Mouse (Mus musculus) 416B (cell line): Measurements from ENCODE around the gene Greb1.

Experiments
- DNase-seq: peaks from one replicate; pipeline ENCODE4 v3.0.0; 2011; ENCODE audit warnings: low read depth

Gene Greb1

DNA sequence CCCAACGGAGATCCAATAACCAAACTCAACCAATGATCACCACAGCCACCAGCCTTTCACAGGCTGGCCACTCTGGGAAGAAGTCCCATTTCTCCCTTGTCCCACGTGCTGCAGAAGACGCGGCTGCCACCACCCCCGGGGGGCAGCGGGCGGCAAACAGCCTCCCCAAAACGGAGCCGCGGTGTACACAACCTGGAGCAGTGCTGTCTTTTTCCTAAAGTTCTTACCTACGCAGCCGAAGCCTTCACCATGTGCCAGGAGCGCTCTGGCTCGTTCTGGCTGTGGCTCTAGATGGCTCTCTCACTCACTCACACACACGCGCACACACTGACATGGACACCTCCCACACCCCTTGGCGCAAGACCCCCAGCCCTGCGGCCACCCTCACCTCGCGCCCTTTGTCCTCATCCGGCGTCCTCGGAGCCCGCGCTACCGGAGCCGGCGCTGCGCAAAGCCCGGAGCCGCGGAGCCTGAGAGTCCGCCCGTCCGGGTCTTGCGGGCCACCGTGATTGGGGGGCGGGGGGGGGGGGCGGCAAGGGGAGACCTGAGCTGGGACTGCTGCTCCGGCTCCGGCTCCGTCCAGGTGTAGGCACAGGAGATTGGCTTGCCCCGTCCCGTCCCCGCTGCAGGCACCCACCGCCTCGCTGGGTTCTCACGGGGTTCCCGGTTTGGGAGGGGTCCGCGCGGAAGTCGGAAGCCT, at the start of gene Greb1:
Gene Greb1 (minus strand): TSS at position 628 of the 700 bp plus-strand sequence.
- DNase-seq: no peak

GRCm38 (mm10) chr12:16849821-16850220, 49.1 kb upstream of the Greb1 start:
- peak; percentile 39 for DNase-seq

DNA sequence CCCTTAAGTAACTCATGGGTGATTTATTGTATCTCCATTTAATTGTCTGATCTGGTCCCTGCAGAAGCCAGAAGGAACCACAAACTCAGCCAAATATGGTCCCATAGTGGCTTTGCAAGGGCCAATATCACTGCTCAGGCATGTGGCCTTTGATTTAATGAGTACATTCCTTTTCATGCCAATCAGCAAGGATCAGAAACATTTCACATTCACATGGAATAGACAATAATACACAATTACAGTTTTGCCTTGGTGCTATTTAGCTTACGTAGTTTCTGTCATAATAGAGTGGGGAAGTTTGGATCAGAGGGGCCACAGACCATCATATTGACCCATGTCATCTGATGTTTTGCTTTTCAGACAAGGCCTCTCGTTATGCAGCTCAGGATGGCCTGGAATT, 47.8 kb upstream of the Greb1 start:
- DNase-seq: no peak

DNA sequence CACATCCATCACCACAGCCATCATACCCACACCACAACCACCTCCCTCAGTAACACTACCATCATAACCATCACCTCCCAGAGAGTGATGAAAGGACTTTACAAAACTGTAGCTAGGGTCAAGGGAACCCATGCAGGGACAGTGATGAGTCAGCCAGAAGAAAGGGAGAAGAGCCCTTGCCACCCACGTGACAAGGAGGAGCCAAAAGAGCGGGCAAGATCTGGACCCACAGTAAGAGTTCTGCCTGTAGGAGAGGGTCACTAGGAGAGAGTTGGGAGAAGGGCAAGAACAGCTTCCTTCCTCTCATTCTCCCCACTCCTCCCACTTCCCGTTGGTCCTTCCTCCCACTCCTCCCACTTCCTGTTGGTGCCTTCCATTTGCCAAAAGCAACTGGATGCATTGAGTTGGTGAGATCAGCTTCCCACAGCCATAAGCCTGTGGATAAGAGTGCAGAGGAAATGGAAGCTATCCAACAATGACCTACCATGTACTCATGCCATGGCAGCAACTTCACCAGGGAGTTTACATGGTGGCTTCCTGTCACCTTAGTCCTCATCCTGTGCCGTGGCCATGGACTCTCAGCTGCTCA, 46.6 kb upstream of the Greb1 start:
- DNase-seq: peak; percentile 44

GRCm38 (mm10) chr12:16844623-16845592, 44.2 kb upstream of the Greb1 start:
- DNase-seq: no peak

DNA sequence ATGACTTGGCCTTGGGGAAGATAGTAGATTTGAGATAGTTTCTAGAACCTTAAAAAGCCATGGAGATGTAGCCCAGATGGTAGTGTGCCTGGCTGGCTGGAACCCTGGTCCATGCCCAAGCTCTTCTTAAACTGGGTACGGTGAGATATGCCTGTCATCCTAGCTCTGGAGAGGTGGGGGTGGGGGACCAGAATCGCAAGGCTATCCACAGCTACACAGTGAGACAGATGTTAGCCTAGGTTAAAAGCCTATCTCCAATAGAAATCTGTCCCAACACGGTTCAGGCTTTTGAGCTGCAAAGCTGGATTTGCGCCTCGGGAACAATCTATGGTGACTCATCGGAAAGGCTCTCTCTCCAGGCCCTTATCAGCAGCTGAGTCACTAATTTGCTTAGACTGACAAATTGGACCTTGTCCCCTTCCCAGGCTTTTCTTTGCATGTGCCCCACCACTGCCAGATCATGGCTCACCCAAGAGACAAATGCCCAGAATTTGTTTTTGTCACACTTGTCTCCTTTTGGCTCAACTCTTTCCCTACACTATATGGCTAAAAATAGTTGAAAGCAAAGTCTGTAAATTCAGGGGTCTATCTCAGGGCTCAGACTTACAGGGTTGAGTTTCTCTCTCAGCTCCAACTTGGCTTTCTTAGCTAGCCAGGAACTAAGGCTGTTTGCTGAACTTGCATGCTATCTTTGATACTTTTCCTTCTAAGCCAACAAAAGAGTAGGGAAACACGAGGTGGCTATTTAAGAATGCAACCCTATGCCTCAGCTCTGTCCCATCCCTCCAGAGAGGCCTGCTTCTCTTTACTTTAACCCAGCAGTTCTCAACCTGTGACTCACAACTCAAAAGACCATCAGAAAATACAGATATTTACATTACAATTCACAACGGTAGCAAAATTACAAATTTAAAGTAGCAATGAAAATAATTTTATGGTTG, 40.4 kb upstream of the Greb1 start:
- peak; percentile 67 for DNase-seq

DNA sequence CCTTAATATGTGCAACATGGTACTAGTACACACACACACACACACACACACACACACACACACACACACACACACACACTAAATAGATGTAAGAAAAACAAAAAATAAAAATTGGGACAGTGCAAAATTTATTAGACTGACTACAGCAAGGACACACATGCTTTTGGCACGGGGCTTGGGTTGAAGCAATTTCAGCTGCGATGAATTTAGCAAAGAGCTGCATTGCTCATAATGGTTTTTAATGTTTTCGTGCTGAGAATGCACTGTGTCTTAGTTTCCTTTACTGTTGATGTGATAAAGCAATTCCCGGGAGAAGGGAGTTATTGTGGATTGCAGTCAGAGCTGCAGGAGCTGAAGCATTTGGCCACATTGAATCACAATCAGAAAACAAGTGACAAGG, 37.1 kb upstream of the Greb1 start:
- no peak for DNase-seq

DNA sequence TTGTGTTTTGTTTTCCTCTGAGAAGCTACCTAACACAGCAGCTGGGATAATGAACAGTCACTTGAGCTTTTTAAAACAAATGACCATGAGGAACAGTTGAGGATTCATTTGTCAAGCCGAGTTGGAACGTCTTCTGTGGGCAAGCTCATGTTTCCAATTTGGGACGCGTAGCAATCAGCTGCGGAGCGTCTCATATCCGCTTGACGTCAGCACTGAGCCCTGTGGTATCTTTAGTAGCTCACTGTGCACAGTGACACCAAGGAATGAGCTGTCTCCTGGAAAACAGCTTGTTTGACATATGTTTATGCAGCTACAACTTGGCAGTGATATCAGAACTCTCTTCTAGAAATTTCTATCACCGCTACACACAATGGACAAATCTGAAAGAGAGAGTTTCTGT, 35.5 kb upstream of the Greb1 start:
- DNase-seq: no peak

- DNase-seq: no peak
Observed at GRCm38 (mm10) chr12:16834701-16835100, 34.0 kb upstream of the Greb1 start.

GRCm38 (mm10) chr12:16831071-16831470, 30.4 kb upstream of the Greb1 start:
- DNase-seq: no peak

DNA sequence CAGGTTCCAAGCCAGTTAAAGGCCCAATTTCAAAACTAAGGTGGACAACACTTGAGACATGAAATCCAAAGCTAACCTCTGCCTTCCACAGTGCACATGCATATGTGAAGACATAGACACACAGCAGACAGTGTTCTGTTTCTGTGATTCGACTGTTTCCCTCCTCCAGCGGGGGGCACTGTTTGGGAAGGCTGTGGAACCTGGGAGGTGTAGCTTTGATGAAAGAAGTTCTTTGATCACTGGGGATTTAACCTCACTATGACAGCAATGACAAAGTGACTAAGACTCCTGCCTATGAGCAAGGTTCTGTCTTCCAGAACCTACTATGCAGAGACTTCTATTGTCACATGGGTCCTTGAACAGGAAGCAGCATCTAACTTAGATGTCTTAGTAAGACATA, 29.1 kb upstream of the Greb1 start:
- DNase-seq: peak; percentile 65

GRCm38 (mm10) chr12:16828505-16828904, 27.8 kb upstream of the Greb1 start:
- DNase-seq: peak; percentile 76

GRCm38 (mm10) chr12:16823701-16824100, 23.0 kb upstream of the Greb1 start:
- no peak for DNase-seq

DNA sequence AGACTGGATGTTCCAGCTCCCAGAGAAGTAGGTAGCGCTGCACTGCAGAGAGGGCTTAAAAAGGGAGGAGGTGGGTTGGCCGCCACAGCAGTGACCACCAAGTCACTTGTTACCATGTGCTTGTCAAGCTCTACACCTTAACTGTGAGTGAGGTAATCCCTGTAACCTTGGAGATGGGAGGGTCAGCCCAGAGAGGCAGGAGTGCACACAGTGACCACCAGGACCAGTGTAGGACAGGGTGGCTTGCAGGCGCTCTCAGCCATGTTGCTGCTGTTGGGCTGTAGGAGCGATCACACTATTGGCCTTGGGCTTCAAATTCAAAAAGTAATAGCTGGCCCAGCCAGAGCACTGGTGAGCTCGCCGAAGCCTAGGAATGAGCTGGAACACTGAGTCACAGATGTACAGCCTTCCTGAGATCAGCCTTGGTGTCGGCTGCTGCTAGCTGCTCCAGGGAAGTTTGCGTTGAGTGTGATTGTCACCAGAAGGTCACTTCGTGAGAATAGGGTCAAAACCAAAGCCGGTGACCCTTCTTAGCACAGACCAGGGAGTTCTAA, 21.6 kb upstream of the Greb1 start:
- DNase-seq: no peak

DNA sequence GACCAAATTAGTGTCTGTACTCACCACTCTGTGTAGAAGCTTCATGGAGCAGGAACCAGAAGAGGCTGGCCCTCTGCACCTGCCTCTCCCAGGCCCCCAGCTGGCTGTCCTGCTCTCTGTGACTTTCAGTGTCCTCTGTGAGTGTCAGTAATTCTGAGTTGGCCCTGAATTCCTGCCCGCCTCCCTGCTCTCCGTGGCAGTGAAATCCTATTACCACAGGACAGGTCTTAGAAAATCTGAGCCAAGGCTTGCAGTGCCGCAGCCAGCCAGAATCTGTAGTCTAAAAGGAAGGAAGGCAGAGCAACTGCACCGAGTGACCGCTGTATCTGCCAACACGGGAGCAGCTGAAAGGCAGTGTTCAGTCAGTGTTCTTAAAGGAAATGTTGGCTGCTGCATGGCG, 20.1 kb upstream of the Greb1 start:
- DNase-seq: no peak

- DNase-seq: no peak
Observed at GRCm38 (mm10) chr12:16818513-16818912, 17.8 kb upstream of the Greb1 start.

GRCm38 (mm10) chr12:16817147-16817546, 16.5 kb upstream of the Greb1 start:
- DNase-seq: no peak

DNA sequence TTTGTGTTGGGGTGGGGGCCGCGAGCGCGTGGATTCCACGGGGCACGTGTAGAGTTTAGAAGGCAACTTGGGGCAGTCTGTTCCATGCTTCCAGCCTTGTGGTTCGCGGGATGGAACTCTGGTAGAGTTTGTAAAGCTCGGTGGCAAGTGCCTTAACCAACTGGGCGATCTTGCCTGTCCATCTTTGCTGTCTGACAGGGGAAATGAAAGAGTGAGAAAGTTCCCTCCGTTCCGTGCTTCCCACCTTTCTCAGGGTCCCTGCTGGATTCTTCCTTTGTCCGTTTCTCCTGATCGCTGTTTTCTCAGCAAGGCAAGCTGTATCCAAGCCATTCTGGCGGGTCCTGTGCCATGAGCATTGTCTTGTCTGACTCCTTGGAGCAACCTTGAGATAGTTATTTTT, 10.8 kb upstream of the Greb1 start:
- no peak for DNase-seq

DNA sequence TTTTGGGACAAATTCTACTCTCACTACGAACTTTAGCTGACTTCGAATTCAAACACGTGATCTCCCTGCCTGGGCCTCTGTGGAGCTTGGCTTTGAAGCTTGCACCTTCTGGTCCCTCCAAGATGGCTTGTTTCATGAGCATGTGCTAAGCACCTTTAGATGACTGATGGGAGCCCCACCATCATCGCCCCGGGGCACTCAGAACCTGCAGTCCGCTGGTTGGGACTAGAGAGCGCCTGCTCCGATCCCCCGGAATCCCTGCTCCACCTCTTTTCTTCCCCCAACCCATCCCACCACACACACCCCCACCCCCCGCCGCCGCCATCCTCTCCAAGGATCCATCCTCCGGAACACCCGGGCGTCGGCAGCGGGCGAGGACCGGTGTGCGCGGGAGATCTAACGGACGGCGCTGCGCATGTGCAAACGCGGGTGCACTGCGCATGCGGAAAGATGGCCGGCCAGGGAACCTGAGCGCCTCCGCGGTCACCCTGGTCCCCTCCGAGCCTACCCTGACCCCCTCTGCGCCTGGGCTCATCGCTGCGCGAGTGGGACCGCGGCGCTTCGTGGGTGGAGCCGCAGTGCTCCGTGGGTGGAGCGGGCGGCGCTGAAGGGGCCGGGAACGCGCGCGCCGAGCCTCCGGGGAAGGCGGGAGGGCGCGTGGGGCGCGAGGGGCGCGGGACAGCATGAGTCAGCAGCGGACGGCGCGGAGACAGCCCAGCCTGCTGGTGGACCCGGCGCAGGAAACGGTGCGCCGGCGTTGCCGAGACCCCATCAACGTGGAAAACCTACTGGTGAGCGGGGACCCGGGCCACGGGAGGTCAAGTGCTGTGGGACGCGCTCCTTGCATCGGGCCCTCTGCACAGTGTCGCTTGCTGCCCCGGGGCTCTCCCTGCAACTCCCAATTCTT, 10.1 kb upstream of the Greb1 start, which contains the start of gene E2f6:
Gene E2f6 (plus strand): TSS at position 439 of the 907 bp plus-strand sequence.
- peak; percentile 65 for DNase-seq

- peak; percentile 73 for DNase-seq
Observed at GRCm38 (mm10) chr12:16808045-16808444, 7.4 kb upstream of the Greb1 start.
